Mouse (Mus musculus) G1E-ER4 (cell line): ENCODE results near the gene Sult3a1. TPM values are rescaled to one million over a fixed set of nuclear protein-coding genes. Genes with fewer than 3 reads are reported as not detected.

Experiments used
- GATA1 ChIP-seq: IDR thresholded peaks from one replicate; pipeline ENCODE4 v1.8.0; 2012; ENCODE audit warnings: low read length, inconsistent platforms
- polyA plus RNA-seq: library from polyadenylated mRNA; stranded (reverse); fragments of >175 nt; gene quantifications from 2 replicates; pipeline ENCODE4 v1.2.3, GENCODE M21; 2012

The Sult3a1 gene
- not detected in 2 replicates for polyA plus RNA-seq

- no peak for TF ChIP-seq GATA1
Observed at GRCm38 (mm10) chr10:33857421-33857820, at the start of gene Sult3a1. Gene Sult3a1 (plus strand): TSS chr10:33857721.

- no peak for TF ChIP-seq GATA1
Observed at GRCm38 (mm10) chr10:33811807-33812206, 45.7 kb upstream of the Sult3a1 start.

GRCm38 (mm10) chr10:33814266-33814665, 43.3 kb upstream of the Sult3a1 start:
- TF ChIP-seq GATA1 = no peak

DNA sequence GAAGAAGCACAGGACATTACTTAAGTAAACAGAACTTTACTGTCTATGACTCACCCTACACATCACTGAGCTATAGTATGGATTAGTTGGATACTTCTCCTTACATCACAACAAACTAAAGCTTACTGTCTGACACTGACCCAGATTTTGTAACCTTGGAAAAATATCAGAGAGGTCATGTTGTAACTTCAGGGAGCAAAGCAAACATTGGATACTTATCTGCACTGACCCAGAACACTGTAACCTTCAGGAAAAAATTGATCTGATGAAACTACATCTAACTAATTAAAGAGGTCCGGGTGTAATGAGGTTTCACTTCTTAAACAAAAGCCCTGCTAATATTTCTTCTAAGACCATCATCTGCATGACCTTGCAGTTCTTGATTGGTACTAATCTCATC, 40.6 kb upstream of the Sult3a1 start:
- no peak for TF ChIP-seq GATA1

GRCm38 (mm10) chr10:33820892-33821291, 36.6 kb upstream of the Sult3a1 start:
- TF ChIP-seq GATA1 = no peak

DNA sequence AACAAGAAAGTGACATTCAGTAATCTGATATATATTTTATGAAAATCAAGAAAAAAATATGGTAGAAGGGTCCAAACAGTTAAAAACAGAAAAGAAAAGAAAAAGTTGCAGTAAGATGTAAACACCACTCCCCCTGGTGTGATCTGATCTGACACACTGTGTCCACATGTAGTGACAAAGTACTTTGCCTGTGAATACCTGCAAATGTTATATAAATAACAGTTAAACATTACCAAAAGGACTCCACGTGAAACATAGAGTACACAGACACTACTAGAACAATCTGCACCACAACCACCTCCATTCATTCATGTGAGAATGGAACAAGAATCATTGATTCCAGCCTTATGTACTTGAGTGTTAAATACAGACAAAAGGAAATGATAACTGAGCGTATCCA, 8.5 kb downstream of the Sult3a1 start:
- no peak for TF ChIP-seq GATA1

- no peak for TF ChIP-seq GATA1
Observed at GRCm38 (mm10) chr10:33870441-33870840, 12.9 kb downstream of the Sult3a1 start.

- no peak for TF ChIP-seq GATA1
Observed at GRCm38 (mm10) chr10:33872672-33873398, 15.3 kb downstream of the Sult3a1 start.

DNA sequence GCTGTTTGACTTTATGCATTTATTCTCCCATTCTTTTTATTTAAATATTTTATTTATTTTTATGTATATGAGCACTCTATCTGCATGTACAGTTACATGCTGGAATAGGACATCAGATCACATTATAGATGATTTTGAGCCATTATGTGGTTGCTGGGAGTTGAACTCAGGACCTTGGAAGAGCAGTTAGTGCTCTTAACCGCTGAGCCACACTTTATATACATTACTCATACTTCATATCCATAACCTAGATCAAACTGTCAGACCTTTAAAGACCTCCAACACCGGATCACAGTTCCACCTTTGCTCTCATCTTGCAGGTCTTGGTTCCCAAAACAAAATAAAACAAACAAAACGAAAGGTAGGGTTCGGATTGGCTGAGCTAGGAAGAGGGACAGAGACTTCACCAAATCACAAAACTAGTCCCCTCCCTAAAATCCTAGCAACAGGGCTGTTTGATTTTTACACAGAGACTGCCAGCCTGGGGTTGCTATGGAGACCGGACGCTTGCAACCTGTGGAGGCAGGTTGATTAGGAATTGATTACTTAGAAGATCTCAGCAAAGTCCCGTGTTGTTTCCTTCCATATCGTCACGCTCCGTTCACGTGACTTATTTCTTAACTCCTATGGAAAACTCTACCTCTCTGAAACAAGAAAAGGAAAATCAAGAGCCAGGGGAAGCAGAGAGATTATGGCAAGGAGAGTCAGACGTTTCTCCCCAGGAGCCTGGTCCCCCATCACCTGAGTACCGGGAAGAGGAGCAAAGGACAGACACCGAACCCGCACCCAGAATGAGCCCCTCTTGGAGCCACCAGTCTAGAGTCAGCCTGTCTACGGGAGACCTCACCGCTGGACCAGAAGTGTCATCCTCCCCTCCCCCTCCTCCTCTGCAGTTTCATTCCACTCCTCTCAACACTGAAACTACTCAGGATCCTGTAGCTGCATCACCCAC, 47.3 kb downstream of the Sult3a1 start, which contains the start of gene Rsph4a:
Gene Rsph4a, plus strand, starts transcription at position 582 of the 952 bp plus-strand sequence.
- TF ChIP-seq GATA1 = no peak

GRCm38 (mm10) chr10:33905489-33905888, 48.0 kb downstream of the Sult3a1 start:
- no peak for TF ChIP-seq GATA1

Other genes starting within 250 kb of the Sult3a1 start
- not detected in 2 replicates for gene Clvs2, start 233.0 kb upstream of the Sult3a1 start, polyA plus RNA-seq
- gene Sult3a2, start 71.0 kb upstream of the Sult3a1 start, polyA plus RNA-seq = not detected in 2 replicates
- not detected in 2 replicates for gene Rsph4a, start 47.4 kb downstream of the Sult3a1 start, polyA plus RNA-seq
- 0.41 and 1.1 TPM in 2 replicates for gene Zup1, start 93.5 kb downstream of the Sult3a1 start, polyA plus RNA-seq
- gene Rwdd1, start 161.9 kb downstream of the Sult3a1 start, polyA plus RNA-seq = 72.7 and 96.4 TPM in 2 replicates
- not detected in 2 replicates for gene Trappc3l, start 179.9 kb downstream of the Sult3a1 start, polyA plus RNA-seq
- not detected in 2 replicates for gene Calhm4, start 186.6 kb downstream of the Sult3a1 start, polyA plus RNA-seq
- gene Calhm5, start 238.8 kb downstream of the Sult3a1 start, polyA plus RNA-seq = not detected in 2 replicates